Mouse (Mus musculus) forebrain, embryonic 14.5 days (tissue): ENCODE results near the gene Celf3. TPM values are rescaled to one million over a fixed set of nuclear protein-coding genes. Genes with fewer than 3 reads are reported as not detected.

Experiments
- polyA plus RNA-seq: library from polyadenylated mRNA; unstranded; fragments of >200 nt; fragmentation: Nextera tagmentation; extraction: Ambion mirVana; gene quantifications from 2 replicates; pipeline ENCODE4 v1.2.1, GENCODE M21; 2014

The Celf3 gene
- polyA plus RNA-seq, 1 experiment from 2014 or later, result 301 TPM

Other genes starting within 250 kb of the Celf3 start
- not detected in 2 replicates for gene Gm4778, start 214.3 kb upstream of the Celf3 start, polyA plus RNA-seq
- gene Them4, start 168.2 kb upstream of the Celf3 start, polyA plus RNA-seq, result 38.6 and 38.8 TPM in 2 replicates
- gene Them5, start 136.2 kb upstream of the Celf3 start, polyA plus RNA-seq, result 0.80 and 0.86 TPM in 2 replicates
- 1.5 TPM in 2 replicates for gene C2cd4d, start 115.9 kb upstream of the Celf3 start, polyA plus RNA-seq
- 1.0 and 1.4 TPM in 2 replicates for gene Rorc, start 105.5 kb upstream of the Celf3 start, polyA plus RNA-seq
- 0.33 and 0.42 TPM in 2 replicates for gene Lingo4, start 79.8 kb upstream of the Celf3 start, polyA plus RNA-seq
- gene Tdrkh, start 65.0 kb upstream of the Celf3 start, polyA plus RNA-seq, result 59.8 and 61.9 TPM in 2 replicates
- gene Mrpl9, start 35.0 kb upstream of the Celf3 start, polyA plus RNA-seq, result 57.2 and 58.6 TPM in 2 replicates
- gene Oaz3, start 34.4 kb upstream of the Celf3 start, polyA plus RNA-seq, result 0.38 and 0.78 TPM in 2 replicates
- 14.7 and 19.2 TPM in 2 replicates for gene Riiad1, start 2.0 kb downstream of the Celf3 start, polyA plus RNA-seq
- 42.8 and 45.3 TPM in 2 replicates for gene Snx27, start 104.4 kb downstream of the Celf3 start, polyA plus RNA-seq
- gene Gm10972, start 164.8 kb downstream of the Celf3 start, polyA plus RNA-seq, result not detected in 2 replicates
- 4.6 and 4.8 TPM in 2 replicates for gene Tuft1, start 180.6 kb downstream of the Celf3 start, polyA plus RNA-seq
- 0.67 TPM in 1 of 2 replicates, not detected in the other for gene Selenbp2, start 215.3 kb downstream of the Celf3 start, polyA plus RNA-seq